Mouse (Mus musculus) testis, postnatal 14 days (tissue): Measurements from ENCODE around the gene Hist1h2af.
"Not testable (repeated sequence)": the region's sequence is repeated elsewhere in the genome, so short reads cannot be mapped to it uniquely, and the experiment has no call there.

Source experiments
- DNase-seq: peaks from one replicate; pipeline ENCODE4 v3.0.0; 2021; ENCODE audit warnings: low spot score

The Hist1h2af gene

GRCm38 (mm10) chr13:23535137-23536075 is 1.7 kb downstream of the Hist1h2af start, which contains the start of gene Hist1h3g:
Gene Hist1h3g, plus strand, starts transcription at chr13:23535422.
- DNase-seq = peak; percentile 90

GRCm38 (mm10) chr13:23536076-23536822 is 2.5 kb downstream of the Hist1h2af start:
- DNase-seq = no peak

- no peak for DNase-seq
These were observed 3.5 kb downstream of the Hist1h2af start for GRCm38 (mm10) chr13:23537006-23537710.

- DNase-seq = no peak
These were observed 4.5 kb downstream of the Hist1h2af start for GRCm38 (mm10) chr13:23538249-23538648.

GRCm38 (mm10) chr13:23539821-23540220 is 6.1 kb downstream of the Hist1h2af start:
- DNase-seq = not testable (repeated sequence)

- no peak for DNase-seq
These were observed 7.8 kb downstream of the Hist1h2af start for GRCm38 (mm10) chr13:23541497-23541896.

GRCm38 (mm10) chr13:23542225-23542980 is 8.7 kb downstream of the Hist1h2af start:
- DNase-seq = not testable (repeated sequence)

GRCm38 (mm10) chr13:23542999-23543607 is 9.4 kb downstream of the Hist1h2af start, which contains the start of gene Hist1h2bh:
Gene Hist1h2bh, minus strand, starts transcription at chr13:23543392.
- DNase-seq = peak; percentile 58

- peak; percentile 78 for DNase-seq
These were observed 10.5 kb downstream of the Hist1h2af start, which contains the start of gene Hist1h3f for GRCm38 (mm10) chr13:23543965-23544786. Gene Hist1h3f, plus strand, starts transcription at chr13:23544052.

GRCm38 (mm10) chr13:23544787-23545120 is 11.0 kb downstream of the Hist1h2af start:
- DNase-seq = not testable (repeated sequence)

GRCm38 (mm10) chr13:23546694-23547093 is 13.0 kb downstream of the Hist1h2af start:
- DNase-seq = no peak

- no peak for DNase-seq
These were observed 17.0 kb downstream of the Hist1h2af start for GRCm38 (mm10) chr13:23550761-23551145.

GRCm38 (mm10) chr13:23551146-23551834 is 17.6 kb downstream of the Hist1h2af start, which contains the start of gene Hist1h4f:
Gene Hist1h4f, minus strand, starts transcription at chr13:23551648.
- DNase-seq = peak; percentile 92

GRCm38 (mm10) chr13:23551931-23552914 is 18.5 kb downstream of the Hist1h2af start:
- no peak for DNase-seq

GRCm38 (mm10) chr13:23552962-23553361 is 19.3 kb downstream of the Hist1h2af start, which contains the start of gene Hist1h1d:
Gene Hist1h1d, plus strand, starts transcription at chr13:23553262.
- DNase-seq = no peak

- no peak for DNase-seq
These were observed 20.7 kb downstream of the Hist1h2af start for GRCm38 (mm10) chr13:23554393-23554792.

- peak; percentile 88 for DNase-seq
These were observed 21.5 kb downstream of the Hist1h2af start for GRCm38 (mm10) chr13:23554925-23555838.
